Mouse (Mus musculus) c-Kit-positive CD71-positive TER-119-positive erythroid progenitor cells, embryonic 14.5 days (primary cell): Measurements from ENCODE around the gene Ogdh.
"Not testable (repeated sequence)": the region's sequence is repeated elsewhere in the genome, so short reads cannot be mapped to it uniquely, and the experiment has no call there.

ENCODE experiments used
- DNase-seq: peaks from one replicate; pipeline ENCODE4 v3.0.0-alpha.2; 2013; ENCODE audit warnings: low spot score

Gene Ogdh

GRCm38 (mm10) chr11:6367156-6367555 is 75.7 kb downstream of the Ogdh start:
- DNase-seq = no peak

GRCm38 (mm10) chr11:6367986-6368385 is 76.6 kb downstream of the Ogdh start:
- DNase-seq = not testable (repeated sequence)

DNA sequence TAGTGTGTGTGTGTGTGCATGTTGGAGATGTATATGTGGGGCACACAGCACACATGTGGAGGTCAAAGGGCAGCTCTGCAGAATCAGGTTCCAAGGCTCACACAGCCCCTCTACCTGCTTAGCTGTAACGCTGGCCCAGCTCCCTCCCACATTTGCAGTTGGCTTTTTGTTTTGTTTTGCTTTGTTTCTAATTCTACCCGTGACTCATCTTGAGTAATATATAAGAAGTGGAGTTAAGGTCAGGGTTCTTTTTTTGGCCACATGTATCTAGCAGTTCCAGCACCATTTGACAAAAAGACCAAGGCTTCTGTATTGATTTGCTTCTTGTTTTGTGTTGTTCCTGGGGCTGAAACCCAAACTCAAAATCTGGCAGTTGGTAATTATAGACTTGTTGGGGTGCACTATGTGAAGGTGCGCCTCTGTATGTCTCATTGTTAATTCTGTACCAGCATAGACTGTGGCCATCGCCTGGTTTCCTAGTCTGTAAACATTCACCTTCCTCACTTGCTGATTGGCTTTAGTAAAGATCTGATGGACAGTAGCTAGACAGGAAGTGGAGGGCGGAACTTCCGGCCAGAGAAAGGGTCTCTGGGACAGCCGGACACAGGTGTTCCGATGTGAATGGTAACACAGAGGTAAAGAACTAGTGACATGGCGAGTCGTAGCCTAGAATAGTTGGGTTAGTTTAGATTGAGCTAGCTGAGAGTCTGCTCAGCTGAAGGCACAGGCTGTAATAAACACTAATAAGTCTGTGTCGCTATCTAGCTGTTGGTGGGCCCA is 80.1 kb downstream of the Ogdh start:
- no peak for DNase-seq

- DNase-seq = no peak
These were observed 81.4 kb downstream of the Ogdh start for GRCm38 (mm10) chr11:6372784-6373183.

- DNase-seq = no peak
These were observed 89.5 kb downstream of the Ogdh start for GRCm38 (mm10) chr11:6380916-6381315.

DNA sequence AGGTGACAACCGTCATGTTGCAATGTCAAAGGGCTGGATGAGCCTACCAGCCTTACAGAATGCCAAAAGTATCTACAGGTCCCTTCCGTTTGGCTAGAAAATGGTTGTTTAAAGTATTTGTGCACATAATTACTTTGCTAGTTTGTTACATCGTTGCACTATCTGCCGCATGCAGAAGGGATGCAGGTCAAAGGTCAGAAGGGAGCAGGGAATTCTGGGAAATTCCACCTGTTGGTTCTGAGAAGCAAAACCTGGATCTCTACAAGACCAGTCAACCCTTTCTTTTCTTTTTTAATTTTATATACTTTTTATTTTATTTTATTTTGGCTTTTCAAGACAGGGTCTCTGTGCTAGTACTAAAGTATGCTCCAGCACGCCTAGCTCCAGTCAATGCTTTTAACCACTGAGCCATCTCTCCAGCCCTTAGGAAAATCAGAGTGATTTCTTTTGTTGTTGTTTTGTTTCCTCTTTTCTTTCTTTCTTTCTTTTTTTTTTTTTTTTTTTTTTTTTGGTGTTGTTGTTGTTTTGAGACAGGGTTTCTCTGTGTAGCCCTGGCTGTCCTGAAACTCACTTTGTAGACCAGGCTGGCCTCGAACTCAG is 96.8 kb downstream of the Ogdh start:
- no peak for DNase-seq

DNA sequence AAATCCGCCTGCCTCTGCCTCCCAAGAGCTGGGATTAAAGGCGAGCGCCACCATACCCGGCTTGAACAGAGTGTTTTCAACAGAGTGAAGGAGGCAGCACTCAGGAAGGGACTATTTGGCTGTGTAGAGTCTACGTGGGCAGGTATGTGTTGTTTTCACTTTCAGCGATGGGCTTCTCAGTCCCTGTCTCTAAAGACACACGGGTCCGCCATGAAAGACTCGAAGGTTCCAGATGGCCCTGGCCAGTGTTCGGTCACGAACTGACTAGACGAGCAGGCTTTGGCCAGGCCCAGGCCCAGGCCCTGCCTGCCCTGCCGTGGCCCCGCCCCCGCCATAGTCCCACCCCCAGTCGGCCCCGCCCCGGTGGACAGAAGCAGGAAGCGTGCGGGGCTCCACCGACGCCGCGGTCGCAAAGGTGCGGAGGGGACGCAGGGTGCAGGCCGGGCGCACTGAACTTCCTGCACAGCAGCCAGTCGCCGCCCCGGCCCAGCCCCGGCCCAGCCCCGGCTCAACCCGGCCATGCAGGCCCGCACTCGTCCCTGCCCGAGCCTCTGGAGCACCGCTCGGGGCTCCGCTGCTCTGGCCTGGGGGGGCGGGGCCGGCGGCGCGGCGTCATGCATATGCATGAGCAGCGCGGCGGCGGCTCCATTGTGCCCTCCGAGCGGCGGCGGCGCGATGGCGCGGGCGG is 97.4 kb downstream of the Ogdh start, which contains the start of gene Zmiz2:
Zmiz2 (plus strand) TSS at position 349 of the 688 bp plus-strand sequence.
- peak; percentile 89 for DNase-seq

- DNase-seq = no peak
These were observed 98.1 kb downstream of the Ogdh start for GRCm38 (mm10) chr11:6389483-6389921.

DNA sequence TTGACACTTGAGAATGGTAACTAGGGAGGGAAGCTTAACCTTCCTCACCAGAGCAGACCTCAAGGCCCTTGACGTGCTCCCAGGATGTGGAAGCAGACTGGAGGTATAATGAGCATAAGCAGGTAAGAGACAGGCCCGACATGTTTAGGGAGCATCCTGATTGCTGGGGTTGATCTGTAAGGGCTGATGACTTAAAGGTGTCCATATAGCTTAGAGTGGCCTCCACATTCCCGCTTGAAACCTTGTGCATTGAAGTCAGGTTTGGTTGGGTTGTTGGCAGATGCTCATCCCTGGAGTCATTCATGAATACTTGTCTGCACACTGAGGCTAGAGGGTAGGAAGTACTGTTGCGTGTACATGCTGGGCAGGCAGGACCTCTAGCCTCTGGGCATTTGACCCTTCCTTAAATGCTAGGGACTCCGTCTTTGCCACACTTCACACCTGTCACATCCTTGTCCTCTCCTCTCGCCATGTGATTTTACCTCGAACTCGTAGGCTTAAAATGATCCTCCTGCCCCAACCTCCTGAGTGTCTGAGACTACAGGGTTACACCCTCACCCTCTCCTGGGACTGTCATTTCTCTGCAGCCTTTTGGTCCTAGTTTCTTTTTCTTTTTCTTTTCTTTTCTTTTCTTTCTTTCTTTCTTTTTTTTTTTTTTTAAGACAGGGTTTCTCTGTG is 99.1 kb downstream of the Ogdh start:
- no peak for DNase-seq

GRCm38 (mm10) chr11:6391516-6392276 is 100.3 kb downstream of the Ogdh start:
- DNase-seq = no peak

GRCm38 (mm10) chr11:6392857-6393256 is 101.4 kb downstream of the Ogdh start:
- no peak for DNase-seq

GRCm38 (mm10) chr11:6393866-6394265 is 102.4 kb downstream of the Ogdh start:
- DNase-seq = no peak

DNA sequence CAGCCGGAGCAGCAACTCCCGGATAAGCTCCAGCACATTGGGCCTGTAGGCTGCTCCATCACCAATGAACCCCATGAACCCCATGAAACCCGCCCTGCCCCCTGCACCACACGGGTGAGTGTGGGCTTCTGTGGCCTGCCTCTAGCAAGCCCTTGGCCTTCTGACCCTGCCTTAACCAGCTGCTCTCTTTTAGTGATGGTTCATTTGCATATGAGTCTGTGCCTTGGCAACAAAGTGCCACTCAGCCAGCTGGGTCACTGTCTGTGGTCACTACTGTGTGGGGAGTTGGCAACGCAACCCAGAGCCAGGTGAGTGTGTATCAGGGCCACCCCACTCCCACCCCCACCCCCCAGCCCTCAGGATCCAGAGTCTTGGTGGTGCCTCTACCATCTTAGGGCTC is 104.1 kb downstream of the Ogdh start:
- DNase-seq = no peak

DNA sequence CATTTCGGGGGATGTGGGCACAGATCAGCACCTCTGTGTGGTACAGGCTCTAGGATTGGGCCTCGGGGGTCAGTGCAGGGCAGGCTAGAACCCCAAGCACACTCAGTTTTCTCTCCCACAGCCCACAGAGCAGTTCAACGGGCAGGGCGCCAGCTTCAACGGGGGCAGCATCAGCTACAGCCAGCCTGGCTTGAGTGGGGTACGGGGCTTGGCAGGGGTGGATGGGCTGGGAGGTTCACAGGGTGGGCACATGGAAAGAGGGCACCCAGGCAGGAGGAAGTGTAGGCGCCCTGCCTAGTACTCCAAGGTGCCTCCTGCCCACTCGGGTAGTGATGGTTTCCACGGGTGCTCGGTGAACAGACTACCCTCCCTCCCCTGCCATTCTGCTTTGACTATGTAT is 106.7 kb downstream of the Ogdh start:
- no peak for DNase-seq

DNA sequence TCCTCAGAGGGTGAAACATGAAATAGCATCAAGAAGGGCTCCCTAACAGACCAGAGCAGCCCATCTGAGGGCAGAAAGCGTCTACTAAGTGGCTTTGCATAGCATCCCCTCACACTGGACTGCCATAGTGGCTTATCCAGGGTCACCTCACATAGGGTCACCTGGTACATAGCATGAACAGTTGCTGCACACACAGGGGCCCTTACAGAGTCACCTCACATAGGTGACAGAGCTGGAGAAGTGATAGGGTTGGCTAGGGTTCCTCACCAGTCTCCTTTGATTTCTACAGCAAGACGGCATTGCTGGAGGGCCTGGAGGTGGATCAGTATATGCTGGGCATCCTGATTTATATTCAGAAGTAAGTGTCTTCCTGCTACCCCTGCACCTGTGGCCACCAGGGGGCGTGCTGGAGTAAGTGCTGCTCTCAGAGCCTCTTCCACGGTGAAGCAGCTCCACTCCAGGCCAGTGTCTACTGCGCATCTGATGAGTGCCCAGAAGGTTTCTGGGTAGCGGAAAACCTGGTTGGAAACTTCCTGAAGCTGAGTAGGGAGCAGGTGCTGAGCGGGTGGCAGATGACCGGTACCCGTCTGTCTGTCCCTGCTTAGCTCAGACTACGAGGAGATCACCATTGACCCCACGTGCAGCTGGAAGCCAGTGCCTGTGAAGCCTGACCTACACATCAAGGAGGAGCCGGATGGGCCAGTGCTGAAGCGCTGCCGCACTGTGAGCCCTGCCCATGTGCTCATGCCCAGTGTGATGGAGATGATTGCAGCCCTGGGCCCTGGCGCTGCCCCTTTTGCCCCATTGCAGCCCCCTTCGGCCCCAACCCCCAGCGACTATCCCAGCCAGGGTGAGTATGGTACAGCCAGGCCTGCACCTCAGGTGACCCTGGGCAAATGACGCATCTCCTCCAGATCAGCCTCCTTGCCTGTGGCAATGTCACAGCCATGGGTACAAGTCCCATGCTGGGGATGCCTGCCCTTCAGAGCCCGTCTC is 111.4 kb downstream of the Ogdh start:
- peak; percentile 60 for DNase-seq

- DNase-seq = no peak
These were observed 112.5 kb downstream of the Ogdh start for GRCm38 (mm10) chr11:6403830-6404405.

- DNase-seq = no peak
These were observed 113.5 kb downstream of the Ogdh start for GRCm38 (mm10) chr11:6404699-6405566.

GRCm38 (mm10) chr11:6405591-6406081 is 114.2 kb downstream of the Ogdh start:
- DNase-seq = no peak
